Mouse (Mus musculus): ENCODE measurements around the gene S1pr4. TPM values are rescaled to one million over a fixed set of nuclear protein-coding genes. Genes with fewer than 3 reads are reported as not detected.

Gene S1pr4
- polyA plus RNA-seq, 1 experiment from 2014 or later: 0.58 TPM

DNA sequence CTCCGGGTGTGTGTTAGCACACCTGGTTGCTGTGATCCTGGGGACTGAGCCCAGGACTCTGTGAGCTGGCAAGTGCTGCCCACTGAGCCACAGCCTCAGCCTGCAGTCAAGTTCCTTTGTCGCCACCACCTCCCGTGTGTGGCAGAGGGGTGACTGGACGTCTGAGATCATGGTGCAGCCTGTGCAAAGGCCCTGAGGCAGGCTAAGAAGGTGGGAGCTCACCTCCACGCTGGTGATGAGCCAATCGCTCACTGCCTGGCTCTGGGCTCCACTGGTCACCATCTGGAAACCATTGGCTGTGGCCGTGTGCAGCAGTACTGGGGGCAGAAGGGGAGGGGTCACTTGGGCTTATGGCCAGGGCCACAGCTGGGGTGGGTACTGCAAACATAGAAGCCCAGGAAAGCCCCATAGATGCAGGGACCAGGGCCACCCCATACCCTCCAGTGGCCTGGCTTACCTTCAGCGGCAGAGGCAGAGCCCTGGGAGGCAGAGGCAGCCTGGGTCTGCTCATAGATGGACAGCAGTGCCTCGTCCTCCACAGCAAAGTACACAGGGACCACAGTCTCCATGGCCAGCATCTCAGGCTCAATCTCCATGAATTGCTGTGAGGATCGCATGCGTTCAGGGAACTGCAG lies 7.2 kb downstream of the S1pr4 start:
- no peaks in the 10 kb centered on the region for H3K9me3 ChIP-seq (ENCODE audit: control insufficient read depth, low read length)
- H3K4me2 ChIP-seq (ENCODE audit: low read depth): no peak overlapping the region
- no peak overlapping the region for H3K9ac ChIP-seq (ENCODE audit: low read length)
- ATAC-seq (ENCODE audit: insufficient read depth, low FRiP score, low TSS enrichment): no peak
- H3K27me3 ChIP-seq (ENCODE audit: control insufficient read depth, insufficient read depth, low read length): no peaks in the 10 kb centered on the region
- WGBS: 90% methylated on average over 11 of the region's 11 CpGs
- H3K4me1 ChIP-seq (ENCODE audit: control insufficient read depth, insufficient read depth, low read length): peaks cover 15% of the 10 kb centered on the region
- H3K27ac ChIP-seq (ENCODE audit: low read depth, low read length): no peak overlapping the region
- no peak overlapping the region for H3K4me3 ChIP-seq (ENCODE audit: low read depth, low read length)
- peaks cover 32% of the 10 kb centered on the region for H3K36me3 ChIP-seq (ENCODE audit: control insufficient read depth, insufficient read depth, low read length)
- no peak for DNase-seq (ENCODE audit: low spot score)

- WGBS: 92% methylated on average over 9 of the region's 9 CpGs
Observed at GRCm38 (mm10) chr10:81491018-81491417, 8.9 kb downstream of the S1pr4 start.

DNA sequence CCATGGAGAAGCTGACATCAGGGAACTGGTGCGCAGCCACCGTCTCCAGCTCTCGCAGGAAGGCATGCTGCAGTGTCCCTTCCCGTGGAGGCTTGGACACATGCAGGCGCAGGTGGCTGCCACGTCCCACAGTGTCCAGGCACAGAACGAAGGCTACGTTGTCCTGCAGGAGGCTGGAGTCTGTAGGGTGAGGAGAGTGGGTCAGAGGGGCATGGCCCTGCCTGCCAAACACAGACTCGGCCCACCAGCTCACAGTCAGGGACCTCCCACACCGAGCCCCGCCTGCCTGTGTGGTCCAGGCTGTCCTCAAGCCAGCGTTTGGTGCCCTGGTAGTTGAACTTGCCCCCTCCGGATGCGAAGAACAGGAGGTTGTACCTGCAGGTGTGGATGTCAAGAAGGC lies 10.0 kb downstream of the S1pr4 start:
- Histone ChIP-seq H3K4me3 (ENCODE audit: low read depth, low read length) (no peak overlapping the region), H3K27me3 (ENCODE audit: control insufficient read depth, insufficient read depth, low read length) (no peaks in the 10 kb centered on the region), H3K36me3 (ENCODE audit: control insufficient read depth, insufficient read depth, low read length) (peaks cover 36% of the 10 kb centered on the region), H3K4me2 (ENCODE audit: low read depth) (no peak overlapping the region), H3K4me1 (ENCODE audit: control insufficient read depth, insufficient read depth, low read length) (peaks cover 5% of the 10 kb centered on the region), H3K9me3 (ENCODE audit: control insufficient read depth, low read length) (no peaks in the 10 kb centered on the region), H3K27ac (ENCODE audit: low read depth, low read length) (no peak overlapping the region), H3K9ac (ENCODE audit: low read length) (no peak overlapping the region)
- 83% methylated on average over 14 of the region's 14 CpGs for WGBS
- ATAC-seq (ENCODE audit: insufficient read depth, low FRiP score, low TSS enrichment): no peak
- DNase-seq (ENCODE audit: low spot score): no peak

More at GRCm38 (mm10) chr10:81491018-81491417, 8.9 kb downstream of the S1pr4 start:
- no peak overlapping the region for H3K9ac ChIP-seq (ENCODE audit: low read length)
- ATAC-seq (ENCODE audit: insufficient read depth, low FRiP score, low TSS enrichment): no peak
- DNase-seq (ENCODE audit: low spot score): no peak
- no peak overlapping the region for H3K27ac ChIP-seq (ENCODE audit: low read depth, low read length)
- H3K9me3 ChIP-seq (ENCODE audit: control insufficient read depth, low read length): no peaks in the 10 kb centered on the region
- peaks cover 36% of the 10 kb centered on the region for H3K36me3 ChIP-seq (ENCODE audit: control insufficient read depth, insufficient read depth, low read length)
- H3K4me1 ChIP-seq (ENCODE audit: control insufficient read depth, insufficient read depth, low read length): peaks cover 15% of the 10 kb centered on the region
- no peaks in the 10 kb centered on the region for H3K27me3 ChIP-seq (ENCODE audit: control insufficient read depth, insufficient read depth, low read length)
- H3K4me3 ChIP-seq (ENCODE audit: low read depth, low read length): no peak overlapping the region
- H3K4me2 ChIP-seq (ENCODE audit: low read depth): no peak overlapping the region

- DNase-seq (ENCODE audit: low spot score): no peak
- no peak overlapping the region for H3K4me2 ChIP-seq (ENCODE audit: low read depth)
- no peaks in the 10 kb centered on the region for H3K9me3 ChIP-seq (ENCODE audit: control insufficient read depth, low read length)
- H3K36me3 ChIP-seq (ENCODE audit: control insufficient read depth, insufficient read depth, low read length): peaks cover 36% of the 10 kb centered on the region
- H3K27ac ChIP-seq (ENCODE audit: low read depth, low read length): no peak overlapping the region
- 90% methylated on average over 11 of the region's 11 CpGs for WGBS
- H3K27me3 ChIP-seq (ENCODE audit: control insufficient read depth, insufficient read depth, low read length): no peaks in the 10 kb centered on the region
- H3K4me1 ChIP-seq (ENCODE audit: control insufficient read depth, insufficient read depth, low read length): 0 out of 2 replicates have a peak, but pooled peaks cover 2% of the 10 kb centered on the region
- H3K4me3 ChIP-seq (ENCODE audit: low read depth, low read length): no peak overlapping the region
- no peak overlapping the region for H3K9ac ChIP-seq (ENCODE audit: low read length)
- ATAC-seq (ENCODE audit: insufficient read depth, low FRiP score, low TSS enrichment): no peak
Observed at GRCm38 (mm10) chr10:81488081-81488480, 11.9 kb downstream of the S1pr4 start.

- H3K27me3 ChIP-seq (ENCODE audit: control insufficient read depth, insufficient read depth, low read length): peaks cover 10% of the 10 kb centered on the region
- DNase-seq (ENCODE audit: low spot score) (no peak), ATAC-seq (ENCODE audit: insufficient read depth, low FRiP score, low TSS enrichment) (no peak)
- no peak overlapping the region for H3K4me2 ChIP-seq (ENCODE audit: low read depth)
- peaks cover 27% of the 10 kb centered on the region for H3K36me3 ChIP-seq (ENCODE audit: control insufficient read depth, insufficient read depth, low read length)
- H3K4me3 ChIP-seq (ENCODE audit: low read depth, low read length): no peak overlapping the region
- no peak overlapping the region for H3K9ac ChIP-seq (ENCODE audit: low read length)
- WGBS: 88% methylated on average over 10 of the region's 10 CpGs
- H3K9me3 ChIP-seq (ENCODE audit: control insufficient read depth, low read length): no peaks in the 10 kb centered on the region
- 0 out of 2 replicates have a peak, but pooled peaks cover 2% of the 10 kb centered on the region for H3K4me1 ChIP-seq (ENCODE audit: control insufficient read depth, insufficient read depth, low read length)
- no peak overlapping the region for H3K27ac ChIP-seq (ENCODE audit: low read depth, low read length)
Observed at GRCm38 (mm10) chr10:81486496-81486895, 13.4 kb downstream of the S1pr4 start.

DNA sequence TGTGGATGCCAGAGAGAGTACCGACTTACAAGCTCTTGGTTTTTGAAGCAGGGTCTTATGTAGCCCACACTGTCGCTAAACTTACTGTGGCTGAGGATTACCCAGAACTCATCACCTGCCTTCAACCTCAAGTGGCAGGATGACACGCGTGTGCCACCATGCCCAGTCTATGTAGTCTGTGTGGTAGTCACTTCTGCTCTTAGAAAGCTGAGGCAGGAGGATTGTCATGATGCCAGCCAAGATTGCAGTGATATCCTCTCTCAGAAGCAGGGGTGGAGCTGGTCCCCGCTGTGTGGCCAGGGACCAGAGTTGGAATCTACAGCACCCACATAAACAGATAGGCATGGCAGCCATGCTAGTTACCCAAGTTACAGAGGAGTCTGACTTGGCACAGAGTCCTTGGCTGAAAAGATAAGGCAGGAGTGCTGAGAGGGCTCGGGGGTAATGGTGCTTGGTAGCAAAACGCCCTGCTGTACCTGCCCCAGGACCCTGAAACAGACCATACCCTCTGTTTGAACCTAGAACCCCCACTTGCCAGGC lies 14.4 kb downstream of the S1pr4 start:
- ATAC-seq (ENCODE audit: insufficient read depth, low FRiP score, low TSS enrichment): no peak
- Histone ChIP-seq H3K36me3 (ENCODE audit: control insufficient read depth, insufficient read depth, low read length) (peaks cover 18% of the 10 kb centered on the region), H3K27me3 (ENCODE audit: control insufficient read depth, insufficient read depth, low read length) (peaks cover 13% of the 10 kb centered on the region), H3K9me3 (ENCODE audit: control insufficient read depth, low read length) (no peaks in the 10 kb centered on the region), H3K4me2 (ENCODE audit: low read depth) (no peak overlapping the region), H3K4me1 (ENCODE audit: control insufficient read depth, insufficient read depth, low read length) (0 out of 2 replicates have a peak, but pooled peaks cover 2% of the 10 kb centered on the region), H3K27ac (ENCODE audit: low read depth, low read length) (no peak overlapping the region), H3K9ac (ENCODE audit: low read length) (no peak overlapping the region), H3K4me3 (ENCODE audit: low read depth, low read length) (no peak overlapping the region)
- 82% methylated on average over 7 of the region's 7 CpGs for WGBS
- DNase-seq (ENCODE audit: low spot score): no peak

GRCm38 (mm10) chr10:81485060-81485449 lies 14.9 kb downstream of the S1pr4 start:
- no peak overlapping the region for H3K9ac ChIP-seq (ENCODE audit: low read length)

GRCm38 (mm10) chr10:81484441-81485059 lies 15.4 kb downstream of the S1pr4 start:
- Histone ChIP-seq H3K9ac (ENCODE audit: low read length) (no peak overlapping the region), H3K27ac (ENCODE audit: low read depth, low read length) (peak overlapping the region; percentile 15; the same call in 1 of the 2 replicates), H3K4me1 (ENCODE audit: control insufficient read depth, insufficient read depth, low read length) (0 out of 2 replicates have a peak, but pooled peaks cover 2% of the 10 kb centered on the region), H3K27me3 (ENCODE audit: control insufficient read depth, insufficient read depth, low read length) (peaks cover 13% of the 10 kb centered on the region), H3K36me3 (ENCODE audit: control insufficient read depth, insufficient read depth, low read length) (peaks cover 13% of the 10 kb centered on the region), H3K4me2 (ENCODE audit: low read depth) (no peak overlapping the region), H3K4me3 (ENCODE audit: low read depth, low read length) (no peak overlapping the region), H3K9me3 (ENCODE audit: control insufficient read depth, low read length) (no peaks in the 10 kb centered on the region)
- DNase-seq (ENCODE audit: low spot score) (peak; percentile 32), ATAC-seq (ENCODE audit: insufficient read depth, low FRiP score, low TSS enrichment) (no peak)
- WGBS: 52% methylated on average over 6 of the region's 6 CpGs

More at GRCm38 (mm10) chr10:81485060-81485449, 14.9 kb downstream of the S1pr4 start:
- DNase-seq (ENCODE audit: low spot score) (no peak), ATAC-seq (ENCODE audit: insufficient read depth, low FRiP score, low TSS enrichment) (no peak)
- H3K9me3 ChIP-seq (ENCODE audit: control insufficient read depth, low read length): no peaks in the 10 kb centered on the region
- no peak overlapping the region for H3K4me2 ChIP-seq (ENCODE audit: low read depth)
- 44% methylated on average over 2 of the region's 2 CpGs for WGBS
- H3K4me3 ChIP-seq (ENCODE audit: low read depth, low read length): no peak overlapping the region
- 0 out of 2 replicates have a peak, but pooled peaks cover 2% of the 10 kb centered on the region for H3K4me1 ChIP-seq (ENCODE audit: control insufficient read depth, insufficient read depth, low read length)
- H3K36me3 ChIP-seq (ENCODE audit: control insufficient read depth, insufficient read depth, low read length): peaks cover 15% of the 10 kb centered on the region
- H3K27ac ChIP-seq (ENCODE audit: low read depth, low read length): no peak overlapping the region
- peaks cover 13% of the 10 kb centered on the region for H3K27me3 ChIP-seq (ENCODE audit: control insufficient read depth, insufficient read depth, low read length)

All from neural tube, embryonic 11.5 days (tissue).